Mouse (Mus musculus) midbrain, embryonic 11.5 days (tissue): ENCODE measurements around the gene Pabpn1. TPM values are rescaled to one million over a fixed set of nuclear protein-coding genes. Genes with fewer than 3 reads are reported as not detected.

ENCODE experiments used
- ATAC-seq: fragments of 200-750 bp; cut with Nextera tagmentation; 2 replicates; pipeline ENCODE4 v1.8.0; 2017; ENCODE audit warnings: moderate TSS enrichment, moderate library complexity; ENCODE audit not compliant: low FRiP score
- DNase-seq: peaks from one replicate; pipeline ENCODE4 v3.0.0; 2015; ENCODE audit warnings: low spot score; ENCODE audit errors: missing footprints
- H3K27ac ChIP-seq: fragments of 300-500 bp; sonication (generic); 2 replicates; pipeline ENCODE4 v1.5.1; 2014; ENCODE audit warnings: low read depth, low read length
- H3K27me3 ChIP-seq: fragments of 300-500 bp; sonication (generic); 2 replicates; pipeline ENCODE4 v1.6.1; 2014; ENCODE audit warnings: mild to moderate bottlenecking, low read length, moderate library complexity, mixed read lengths; ENCODE audit not compliant: control insufficient read depth, insufficient read depth
- H3K36me3 ChIP-seq: fragments of 300-500 bp; sonication (generic); 2 replicates; pipeline ENCODE4 v1.6.1; 2014; ENCODE audit warnings: mild to moderate bottlenecking, low read length, moderate library complexity, mixed read lengths; ENCODE audit not compliant: control insufficient read depth, insufficient read depth
- H3K4me1 ChIP-seq: fragments of 300-500 bp; sonication (generic); 2 replicates; pipeline ENCODE4 v1.6.1; 2014; ENCODE audit warnings: low read length; ENCODE audit not compliant: control insufficient read depth, insufficient read depth
- H3K4me2 ChIP-seq: fragments of 300-500 bp; sonication (generic); 2 replicates; pipeline ENCODE4 v1.6.1; 2014; ENCODE audit warnings: mild to moderate bottlenecking, moderate library complexity
- H3K4me3 ChIP-seq: fragments of 300-500 bp; sonication (generic); 2 replicates; pipeline ENCODE4 v1.5.1; 2014; ENCODE audit warnings: low read depth, low read length
- H3K9ac ChIP-seq: fragments of 300-500 bp; sonication (generic); 2 replicates; pipeline ENCODE4 v1.6.1; 2014; ENCODE audit warnings: low read length
- H3K9me3 ChIP-seq: fragments of 300-500 bp; sonication (generic); 2 replicates; pipeline ENCODE4 v1.6.1; 2016; ENCODE audit warnings: low read length; ENCODE audit not compliant: control insufficient read depth
- WGBS: fragments of 180-500 bp; shearing (Covaris S2); extraction: QIAGEN DNeasy Blood & Tissue Kit; methylation state at CpG from one replicate; pipeline ENCODE4 v1.1.7; 2014; 5-methylcytosine and 5-hydroxymethylcytosine counted together
- polyA plus RNA-seq: library from polyadenylated mRNA; unstranded; fragments of >200 nt; fragmentation: Nextera tagmentation; extraction: Ambion mirVana; gene quantifications from 2 replicates; pipeline ENCODE4 v1.2.1, GENCODE M21; 2014

The Pabpn1 gene
- polyA plus RNA-seq: 166 and 173 TPM in 2 replicates

GRCm38 (mm10) chr14:54892200-54892599 lies at the start of gene Pabpn1:
Gene Pabpn1 (plus strand): TSS chr14:54892500.
- Histone ChIP-seq H3K9me3 (no peaks in the 10 kb centered on the region), H3K27me3 (no peaks in the 10 kb centered on the region), H3K27ac (peak within 1 kb of the TSS; percentile 72), H3K4me3 (peak within 1 kb of the TSS; percentile 99), H3K36me3 (peaks cover 8% of the 10 kb centered on the region), H3K9ac (peak within 1 kb of the TSS; percentile 61), H3K4me2 (peak within 1 kb of the TSS; percentile 50), H3K4me1 (peaks cover 12% of the 10 kb centered on the region; the same call in 1 of the 2 replicates)
- 96% methylated on average over 3 of the region's 3 CpGs for WGBS
- DNase-seq: no peak
- no peak for ATAC-seq

GRCm38 (mm10) chr14:54843461-54843860 lies 48.8 kb upstream of the Pabpn1 start:
- Histone ChIP-seq H3K4me2 (no peak overlapping the region), H3K4me1 (no peaks in the 10 kb centered on the region), H3K4me3 (no peak overlapping the region), H3K27ac (no peak overlapping the region), H3K9ac (no peak overlapping the region), H3K27me3 (no peaks in the 10 kb centered on the region), H3K36me3 (no peaks in the 10 kb centered on the region), H3K9me3 (no peaks in the 10 kb centered on the region)
- DNase-seq: peak; percentile 85
- ATAC-seq: no peak
- 4% methylated on average over 4 of the region's 4 CpGs for WGBS

GRCm38 (mm10) chr14:54855726-54856125 lies 36.6 kb upstream of the Pabpn1 start:
- H3K27ac ChIP-seq: no peak overlapping the region
- H3K36me3 ChIP-seq: peaks cover 4% of the 10 kb centered on the region; the same call in 1 of the 2 replicates
- no peak overlapping the region for H3K4me2 ChIP-seq
- no peak overlapping the region for H3K9ac ChIP-seq
- no peak for DNase-seq
- 97% methylated on average over 3 of the region's 3 CpGs for WGBS
- H3K9me3 ChIP-seq: no peaks in the 10 kb centered on the region
- no peak for ATAC-seq
- no peaks in the 10 kb centered on the region for H3K4me1 ChIP-seq
- H3K27me3 ChIP-seq: no peaks in the 10 kb centered on the region
- H3K4me3 ChIP-seq: no peak overlapping the region

GRCm38 (mm10) chr14:54856703-54857102 lies 35.6 kb upstream of the Pabpn1 start:
- no peaks in the 10 kb centered on the region for H3K9me3 ChIP-seq
- H3K9ac ChIP-seq: no peak overlapping the region
- H3K4me1 ChIP-seq: no peaks in the 10 kb centered on the region
- H3K27ac ChIP-seq: no peak overlapping the region
- no peak overlapping the region for H3K4me3 ChIP-seq
- no peak for ATAC-seq
- 88% methylated on average over 7 of the region's 7 CpGs for WGBS
- H3K27me3 ChIP-seq: no peaks in the 10 kb centered on the region
- peaks cover 4% of the 10 kb centered on the region; the same call in 1 of the 2 replicates for H3K36me3 ChIP-seq
- H3K4me2 ChIP-seq: no peak overlapping the region
- no peak for DNase-seq

GRCm38 (mm10) chr14:54857891-54858290 lies 34.4 kb upstream of the Pabpn1 start:
- no peaks in the 10 kb centered on the region for H3K27me3 ChIP-seq

GRCm38 (mm10) chr14:54860511-54860910 lies 31.8 kb upstream of the Pabpn1 start:
- Histone ChIP-seq H3K27ac (no peak overlapping the region), H3K4me1 (0 out of 2 replicates have a peak, but pooled peaks cover 3% of the 10 kb centered on the region), H3K36me3 (peaks cover 4% of the 10 kb centered on the region; the same call in 1 of the 2 replicates), H3K4me3 (no peak overlapping the region), H3K9ac (no peak overlapping the region), H3K9me3 (no peaks in the 10 kb centered on the region), H3K27me3 (no peaks in the 10 kb centered on the region), H3K4me2 (no peak overlapping the region)
- DNase-seq (peak; percentile 89), ATAC-seq (no peak)
- 41% methylated on average over 2 of the region's 2 CpGs for WGBS

More at GRCm38 (mm10) chr14:54857891-54858290, 34.4 kb upstream of the Pabpn1 start:
- Histone ChIP-seq H3K27ac (no peak overlapping the region), H3K4me2 (no peak overlapping the region), H3K4me1 (no peaks in the 10 kb centered on the region), H3K9me3 (no peaks in the 10 kb centered on the region), H3K9ac (no peak overlapping the region), H3K4me3 (no peak overlapping the region), H3K36me3 (peaks cover 4% of the 10 kb centered on the region; the same call in 1 of the 2 replicates)
- DNase-seq (no peak), ATAC-seq (no peak)
- 88% methylated on average over 9 of the region's 9 CpGs for WGBS

GRCm38 (mm10) chr14:54863501-54864312 lies 28.6 kb upstream of the Pabpn1 start:
- peak; percentile 98 for DNase-seq
- peak overlapping the region; percentile 74 for H3K27ac ChIP-seq
- peak overlapping the region; percentile 86 for H3K4me3 ChIP-seq
- ATAC-seq: peak; percentile 100
- 0 out of 2 replicates have a peak, but pooled peaks cover 3% of the 10 kb centered on the region for H3K4me1 ChIP-seq
- no peaks in the 10 kb centered on the region for H3K36me3 ChIP-seq
- H3K9ac ChIP-seq: peak overlapping the region; percentile 95
- under 1% methylated on average over 51 of the region's 56 CpGs for WGBS
- H3K4me2 ChIP-seq: peak overlapping the region; percentile 74
- no peaks in the 10 kb centered on the region for H3K9me3 ChIP-seq
- no peaks in the 10 kb centered on the region for H3K27me3 ChIP-seq

- 16% methylated on average over 21 of the region's 21 CpGs for WGBS
- H3K4me1 ChIP-seq: 0 out of 2 replicates have a peak, but pooled peaks cover 3% of the 10 kb centered on the region
- no peaks in the 10 kb centered on the region for H3K36me3 ChIP-seq
- ATAC-seq (peak; percentile 34), DNase-seq (no peak)
- H3K9ac ChIP-seq: peak overlapping the region; percentile 60
- no peaks in the 10 kb centered on the region for H3K9me3 ChIP-seq
- H3K4me2 ChIP-seq: peak overlapping the region; percentile 74
- H3K4me3 ChIP-seq: peak overlapping the region; percentile 86
- H3K27ac ChIP-seq: peak overlapping the region; percentile 74; the same call in 1 of the 2 replicates
- H3K27me3 ChIP-seq: no peaks in the 10 kb centered on the region
Measured at GRCm38 (mm10) chr14:54864313-54865036, 27.8 kb upstream of the Pabpn1 start.
